Mouse (Mus musculus): ENCODE results near the gene Prpf38b.

Prpf38b gene

DNA sequence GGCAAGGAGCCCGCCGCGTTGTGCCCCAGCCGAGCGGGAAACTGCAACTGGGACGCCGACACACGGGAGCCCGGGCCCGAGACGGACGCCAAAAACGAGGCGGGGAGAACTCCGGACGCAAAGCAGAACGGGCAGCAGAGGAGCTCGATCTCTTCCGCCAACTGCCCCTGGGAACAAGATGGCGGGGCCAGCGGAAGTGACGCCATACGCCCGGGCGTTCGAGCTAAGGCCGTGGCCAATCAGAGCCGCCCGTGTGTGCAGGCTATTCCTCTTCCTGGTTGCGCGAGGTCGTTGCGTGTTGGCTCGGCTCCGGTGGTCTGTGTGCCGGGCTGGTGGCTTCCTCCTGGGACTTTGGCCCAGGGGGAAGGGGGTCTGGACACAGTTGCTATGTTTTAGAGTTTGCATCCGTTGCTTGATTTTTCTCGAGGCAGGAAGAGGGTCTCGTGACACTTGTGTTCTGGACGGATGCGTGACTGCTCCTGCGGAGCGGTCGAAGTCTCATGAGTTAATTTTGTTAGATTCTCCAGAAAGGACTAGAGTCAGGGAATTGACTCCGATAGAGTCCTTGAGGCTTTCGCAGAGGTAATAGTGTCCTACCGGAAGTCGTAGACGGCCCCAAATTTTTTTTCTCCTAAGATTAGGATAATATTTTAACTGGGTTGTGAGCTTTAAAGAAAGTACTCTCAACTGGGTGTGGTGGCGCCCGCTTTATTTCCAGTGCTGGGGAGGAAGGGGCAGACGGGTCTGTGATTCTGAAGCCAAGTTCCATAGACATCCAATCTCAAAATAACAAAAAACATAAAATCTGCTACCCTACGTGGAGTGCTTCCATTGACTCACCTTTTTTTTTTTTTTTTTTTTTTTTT, at the start of gene Prpf38b:
Gene Prpf38b (minus strand): TSS at position 180 of the 866 bp plus-strand sequence.
- CTCF ChIA-PET, result interaction anchor here (0.6 to 1.2 kb wide), 5 partner anchors 55 to 591 kb away, joined by 3 to 7 read pairs (median 4); no protein-coding TSS in a partner anchor

GRCm38 (mm10) chr3:108961226-108961625, 49.7 kb upstream of the Prpf38b start:
- CTCF ChIA-PET, result interaction anchor here (0.7 kb wide), 1 partner anchor 71 kb away, joined by 4 read pairs; the partner anchor contains the start of gene Fndc7

DNA sequence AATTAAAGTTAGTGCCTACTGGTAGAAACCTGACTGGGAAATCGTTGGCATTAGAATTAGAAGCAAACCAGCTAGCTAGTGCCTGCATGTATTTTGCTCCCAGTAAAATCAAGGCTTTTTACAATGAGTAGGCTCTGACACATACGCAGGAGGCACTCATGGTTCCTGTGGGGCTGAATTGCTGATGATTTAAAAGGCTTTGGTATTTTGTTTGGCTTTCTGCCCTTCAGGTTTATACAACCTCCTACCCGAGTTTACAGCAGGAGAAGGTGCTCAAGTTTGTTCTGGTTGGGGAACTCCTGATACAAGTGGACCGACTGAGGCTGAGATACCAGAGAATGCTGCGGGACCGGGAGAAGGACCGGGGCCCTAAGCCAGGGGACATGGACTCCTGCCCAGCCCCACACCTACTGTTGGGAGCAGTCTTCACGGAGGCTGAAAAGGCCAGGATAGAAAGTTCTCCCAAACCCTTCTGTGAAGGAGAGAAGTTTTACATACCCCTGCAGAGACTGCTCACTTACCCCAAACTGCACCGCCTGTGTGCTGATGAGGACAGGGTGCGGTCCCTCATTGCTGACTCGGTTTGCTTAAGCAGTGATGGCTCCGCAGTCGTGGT, 48.3 kb upstream of the Prpf38b start:
- CTCF ChIA-PET, result no interaction called here

DNA sequence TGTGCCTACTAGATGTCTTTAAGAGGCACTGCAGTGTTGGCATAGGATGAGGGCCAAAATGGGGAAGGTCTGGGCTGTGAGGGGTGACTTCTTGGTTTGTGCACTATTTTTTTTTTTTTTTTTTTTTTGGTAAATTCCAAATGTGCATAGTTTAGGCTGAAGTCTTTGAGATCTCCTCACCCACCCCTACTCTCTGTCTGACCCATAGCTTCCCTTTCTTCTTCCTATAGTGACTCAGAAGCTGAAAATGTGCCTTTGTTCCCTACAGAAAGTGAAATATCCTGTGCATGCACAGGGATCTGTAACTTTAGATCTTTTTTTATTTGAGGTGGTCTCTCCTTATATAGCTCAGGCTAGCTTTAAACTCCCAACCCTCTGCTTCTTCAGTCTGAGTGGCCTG, 46.4 kb upstream of the Prpf38b start:
- CTCF ChIA-PET, result interaction anchor here (0.7 kb wide), 1 partner anchor 890 kb away, joined by 7 read pairs; no protein-coding TSS in a partner anchor

- CTCF ChIA-PET, result no interaction called here
Observed at GRCm38 (mm10) chr3:108940996-108941395, 29.5 kb upstream of the Prpf38b start.

DNA sequence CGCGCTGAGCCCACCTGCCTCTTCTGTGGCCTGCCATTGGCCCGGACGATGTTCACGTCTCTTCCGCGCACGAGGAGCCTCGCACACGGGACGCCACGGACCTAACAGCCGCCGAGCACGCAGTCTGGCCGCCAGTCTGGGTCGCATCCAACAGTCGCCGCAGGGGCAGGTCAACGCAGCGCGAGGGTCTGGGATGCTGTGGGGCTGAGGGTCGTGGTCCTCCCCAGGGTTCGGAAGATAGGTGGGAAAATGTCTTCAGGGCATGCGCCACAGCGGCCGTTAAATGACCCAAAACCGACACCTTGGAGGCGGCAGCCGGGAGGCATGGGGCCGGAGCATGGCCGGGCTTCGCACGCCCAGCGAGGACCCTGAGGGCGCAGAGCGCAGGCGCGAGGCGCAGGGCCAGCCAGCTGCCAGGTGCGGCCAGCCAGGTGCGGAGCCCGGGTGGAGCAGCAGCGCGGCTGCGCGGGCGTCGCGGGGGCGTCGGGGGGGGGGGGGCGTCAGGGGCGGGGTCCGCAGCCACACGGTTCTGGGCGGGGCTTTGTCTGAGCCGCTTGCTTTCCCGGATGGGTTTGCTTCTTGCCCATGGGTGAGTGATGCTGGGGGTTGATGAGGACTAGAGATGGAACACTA, 28.6 kb upstream of the Prpf38b start, which contains the start of gene Gm9857:
Gene Gm9857 (minus strand): TSS at position 445 of the 633 bp plus-strand sequence.
- CTCF ChIA-PET, result no interaction called here

GRCm38 (mm10) chr3:108939573-108939972, 28.0 kb upstream of the Prpf38b start, which contains the start of gene Henmt1:
TSS of gene Henmt1 (plus strand) at chr3:108939873.
- CTCF ChIA-PET, result interaction anchor here (0.7 kb wide), 1 partner anchor 15 kb away, joined by 5 read pairs; no protein-coding TSS in a partner anchor

DNA sequence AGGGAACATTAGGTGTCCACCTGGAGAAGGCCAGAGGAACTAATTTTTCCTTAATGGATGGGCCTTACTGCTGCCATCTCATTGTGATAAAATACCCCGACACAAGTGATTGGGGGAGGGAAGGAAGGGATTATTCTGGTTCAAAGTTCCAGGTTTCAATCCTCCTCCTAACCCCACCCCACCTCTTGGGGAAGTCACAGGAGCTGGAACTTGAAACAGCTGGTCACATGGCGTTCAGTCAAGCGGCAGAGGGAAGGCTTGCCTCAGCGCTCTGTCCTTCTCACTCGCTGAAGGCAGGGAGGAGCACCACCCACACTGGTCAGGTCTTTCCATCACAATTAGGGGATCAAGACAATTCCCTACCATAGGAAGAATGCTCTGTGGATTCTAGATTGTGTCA, 27.2 kb upstream of the Prpf38b start:
- CTCF ChIA-PET, result interaction anchor here (0.7 kb wide), 1 partner anchor 169 kb away, joined by 3 read pairs; no protein-coding TSS in a partner anchor

GRCm38 (mm10) chr3:108933557-108933956, 22.0 kb upstream of the Prpf38b start:
- CTCF ChIA-PET, result no interaction called here

DNA sequence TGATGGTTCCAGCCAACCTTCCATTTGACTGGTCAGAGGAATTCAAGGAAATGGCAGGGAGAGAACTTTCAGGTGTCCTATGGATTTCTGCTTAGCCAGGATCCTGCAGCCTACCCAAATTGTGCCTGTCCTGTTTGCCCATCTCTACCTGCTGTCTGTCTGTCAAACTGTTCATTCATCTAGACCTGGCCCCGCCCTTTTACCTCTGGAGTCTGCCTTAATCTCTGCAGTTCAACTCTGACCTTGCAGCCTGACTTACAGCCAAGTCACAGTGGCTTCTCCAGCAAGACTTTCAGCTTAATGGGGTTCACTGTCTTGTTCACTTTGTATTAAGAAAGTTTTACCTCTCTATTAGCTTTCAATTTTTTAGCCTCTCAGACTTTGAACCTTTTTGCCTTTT, 14.8 kb upstream of the Prpf38b start:
- CTCF ChIA-PET, result no interaction called here

GRCm38 (mm10) chr3:108925677-108926076, 14.2 kb upstream of the Prpf38b start:
- CTCF ChIA-PET, result no interaction called here

- CTCF ChIA-PET, result no interaction called here
Observed at GRCm38 (mm10) chr3:108921822-108922221, 10.3 kb upstream of the Prpf38b start.

DNA sequence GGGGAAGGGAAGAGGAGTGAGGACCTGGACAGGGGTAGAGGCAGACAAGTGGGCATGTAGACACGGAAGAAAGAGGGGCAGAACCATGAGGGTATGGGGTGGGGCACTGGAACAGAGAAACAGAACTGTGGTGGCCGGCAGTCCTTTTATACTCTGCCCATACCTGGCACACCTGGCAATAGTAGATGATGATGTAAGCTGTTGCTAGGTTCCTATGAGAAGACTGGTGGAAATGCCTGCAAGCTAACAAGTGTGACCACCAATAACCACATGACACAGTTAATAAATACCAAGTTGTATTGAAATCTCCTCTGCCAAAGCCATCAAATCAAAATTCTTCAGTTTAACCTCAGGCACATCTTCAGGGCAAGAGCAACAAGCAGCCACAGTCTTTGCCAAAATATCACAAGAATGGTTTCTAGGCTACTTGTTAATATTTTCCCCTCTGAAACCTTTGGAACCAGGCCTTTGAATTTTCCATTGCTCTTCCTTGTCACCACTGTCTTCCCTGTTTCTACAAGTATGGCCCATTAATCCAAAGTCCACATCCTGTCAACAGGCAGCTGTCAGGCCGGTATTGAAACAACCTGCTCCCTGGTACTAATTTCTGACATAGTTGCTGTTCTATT, 9.0 kb upstream of the Prpf38b start:
- CTCF ChIA-PET, result no interaction called here

DNA sequence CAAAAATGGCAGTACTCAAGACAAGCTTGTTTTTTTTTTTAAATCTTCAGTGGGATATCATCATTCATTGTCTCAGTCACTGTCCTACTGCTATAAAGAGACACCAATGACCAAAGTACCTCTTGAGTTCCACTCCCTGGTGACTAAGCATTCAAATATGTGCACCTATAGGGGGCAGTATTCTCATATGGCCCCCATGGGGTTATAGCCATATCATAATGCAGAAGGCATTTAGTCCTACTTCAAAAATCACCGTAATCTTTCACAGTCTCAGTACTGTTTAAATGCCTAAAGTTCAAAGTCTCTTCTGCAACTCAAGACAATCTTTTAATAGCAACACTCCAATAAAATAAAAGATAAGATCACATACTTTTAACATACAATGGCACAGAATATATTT, 7.3 kb upstream of the Prpf38b start:
- CTCF ChIA-PET, result no interaction called here

DNA sequence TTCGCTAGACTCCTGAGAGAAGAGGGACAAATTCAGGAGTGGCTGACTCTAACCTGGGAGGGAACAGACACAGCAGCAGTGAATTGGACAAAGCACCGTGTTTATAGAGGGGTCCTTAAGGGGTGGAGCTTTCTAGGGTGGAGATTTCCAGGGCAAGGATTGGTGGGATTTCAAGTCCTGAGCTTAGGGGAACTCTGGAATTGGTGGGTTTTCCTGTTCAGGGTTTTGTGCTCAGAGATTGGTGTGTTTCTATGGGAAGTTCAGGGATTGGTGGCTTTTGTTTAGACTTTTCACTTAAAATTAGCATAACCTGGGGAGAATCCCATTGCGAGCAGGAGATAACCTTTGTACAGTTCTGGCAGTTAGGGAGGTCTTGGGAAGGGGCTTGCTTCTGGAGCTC, 6.5 kb upstream of the Prpf38b start:
- CTCF ChIA-PET, result no interaction called here

- CTCF ChIA-PET, result no interaction called here
Observed at GRCm38 (mm10) chr3:108916857-108917256, 5.3 kb upstream of the Prpf38b start.

GRCm38 (mm10) chr3:108915999-108916398, 4.5 kb upstream of the Prpf38b start:
- CTCF ChIA-PET, result interaction anchor here (0.7 kb wide), 1 partner anchor 276 kb away, joined by 5 read pairs; no protein-coding TSS in a partner anchor

DNA sequence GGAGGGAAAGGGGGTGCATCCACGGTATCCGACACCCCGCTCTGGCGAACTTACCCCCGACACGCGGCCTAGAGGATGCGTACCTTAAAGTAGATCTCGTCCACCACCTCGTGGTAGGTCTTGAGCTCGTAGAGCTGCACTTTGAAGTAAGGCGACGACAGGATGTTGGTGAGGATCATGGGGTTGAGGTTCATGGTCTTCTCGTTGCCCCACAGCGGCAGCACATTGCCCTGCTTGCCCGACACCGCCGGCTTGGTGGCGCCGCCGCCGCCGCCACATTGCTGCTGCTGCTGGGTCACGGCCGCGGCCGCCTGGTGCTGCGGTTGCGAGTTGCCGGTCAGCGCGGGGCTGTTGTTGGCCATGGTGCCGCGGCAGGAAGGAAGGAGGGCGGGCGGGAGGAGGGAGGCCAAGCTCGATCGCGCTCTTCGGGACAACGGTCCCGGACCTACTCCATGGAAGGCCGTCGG, 413 bp downstream of the Prpf38b start:
- CTCF ChIA-PET, result interaction anchor here (0.6 to 1.3 kb wide), 5 partner anchors 17 to 528 kb away, joined by 3 to 8 read pairs (median 4); partner anchors contain the start of gene Stxbp3

- CTCF ChIA-PET, result interaction anchor here (0.6 to 1.3 kb wide), 4 partner anchors 16 to 527 kb away, joined by 4 to 8 read pairs (median 4); partner anchors contain the start of gene Stxbp3
Observed at GRCm38 (mm10) chr3:108910303-108911080, 1.0 kb downstream of the Prpf38b start.

DNA sequence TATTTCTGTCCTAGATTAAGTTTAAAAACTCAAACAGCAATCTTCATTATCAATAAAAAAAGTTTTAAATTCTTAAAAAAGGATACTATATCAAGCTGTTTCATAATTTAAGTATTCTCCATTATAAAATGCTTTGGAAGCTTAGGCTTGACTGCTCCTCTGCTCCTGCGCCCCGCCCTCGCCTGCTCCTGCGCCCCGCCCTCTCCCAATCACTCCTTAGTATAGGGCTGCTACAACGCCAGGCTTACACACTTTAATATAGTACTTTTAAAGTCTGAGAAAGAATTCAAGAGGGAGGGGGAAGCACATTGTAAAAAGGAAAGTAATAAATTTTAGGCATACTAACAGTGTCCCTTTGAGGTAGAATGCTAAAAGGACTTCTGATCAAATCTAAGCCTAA, 8.6 kb downstream of the Prpf38b start:
- CTCF ChIA-PET, result interaction anchor here (0.6 kb wide), 1 partner anchor 1936 kb away, joined by 4 read pairs; no protein-coding TSS in a partner anchor

Data from spleen, embryonic (tissue).